Mouse (Mus musculus) midbrain, embryonic 11.5 days (tissue): ENCODE results near the gene Ryr3. TPM values are rescaled to one million over a fixed set of nuclear protein-coding genes. Genes with fewer than 3 reads are reported as not detected.

Experiments used
- ATAC-seq: fragments of 200-750 bp; cut with Nextera tagmentation; 2 replicates; pipeline ENCODE4 v1.8.0; 2017; ENCODE audit warnings: moderate TSS enrichment, moderate library complexity; ENCODE audit not compliant: low FRiP score
- DNase-seq: peaks from one replicate; pipeline ENCODE4 v3.0.0; 2015; ENCODE audit warnings: low spot score; ENCODE audit errors: missing footprints
- H3K27ac ChIP-seq: fragments of 300-500 bp; sonication (generic); 2 replicates; pipeline ENCODE4 v1.5.1; 2014; ENCODE audit warnings: low read depth, low read length
- H3K27me3 ChIP-seq: fragments of 300-500 bp; sonication (generic); 2 replicates; pipeline ENCODE4 v1.6.1; 2014; ENCODE audit warnings: mild to moderate bottlenecking, low read length, moderate library complexity, mixed read lengths; ENCODE audit not compliant: control insufficient read depth, insufficient read depth
- H3K36me3 ChIP-seq: fragments of 300-500 bp; sonication (generic); 2 replicates; pipeline ENCODE4 v1.6.1; 2014; ENCODE audit warnings: mild to moderate bottlenecking, low read length, moderate library complexity, mixed read lengths; ENCODE audit not compliant: control insufficient read depth, insufficient read depth
- H3K4me1 ChIP-seq: fragments of 300-500 bp; sonication (generic); 2 replicates; pipeline ENCODE4 v1.6.1; 2014; ENCODE audit warnings: low read length; ENCODE audit not compliant: control insufficient read depth, insufficient read depth
- H3K4me2 ChIP-seq: fragments of 300-500 bp; sonication (generic); 2 replicates; pipeline ENCODE4 v1.6.1; 2014; ENCODE audit warnings: mild to moderate bottlenecking, moderate library complexity
- H3K4me3 ChIP-seq: fragments of 300-500 bp; sonication (generic); 2 replicates; pipeline ENCODE4 v1.5.1; 2014; ENCODE audit warnings: low read depth, low read length
- H3K9ac ChIP-seq: fragments of 300-500 bp; sonication (generic); 2 replicates; pipeline ENCODE4 v1.6.1; 2014; ENCODE audit warnings: low read length
- H3K9me3 ChIP-seq: fragments of 300-500 bp; sonication (generic); 2 replicates; pipeline ENCODE4 v1.6.1; 2016; ENCODE audit warnings: low read length; ENCODE audit not compliant: control insufficient read depth
- WGBS: fragments of 180-500 bp; shearing (Covaris S2); extraction: QIAGEN DNeasy Blood & Tissue Kit; methylation state at CpG from one replicate; pipeline ENCODE4 v1.1.7; 2014; 5-methylcytosine and 5-hydroxymethylcytosine counted together
- polyA plus RNA-seq: library from polyadenylated mRNA; unstranded; fragments of >200 nt; fragmentation: Nextera tagmentation; extraction: Ambion mirVana; gene quantifications from 2 replicates; pipeline ENCODE4 v1.2.1, GENCODE M21; 2014

The Ryr3 gene
- polyA plus RNA-seq, 1 experiment from 2014 or later = 1.4 TPM

DNA sequence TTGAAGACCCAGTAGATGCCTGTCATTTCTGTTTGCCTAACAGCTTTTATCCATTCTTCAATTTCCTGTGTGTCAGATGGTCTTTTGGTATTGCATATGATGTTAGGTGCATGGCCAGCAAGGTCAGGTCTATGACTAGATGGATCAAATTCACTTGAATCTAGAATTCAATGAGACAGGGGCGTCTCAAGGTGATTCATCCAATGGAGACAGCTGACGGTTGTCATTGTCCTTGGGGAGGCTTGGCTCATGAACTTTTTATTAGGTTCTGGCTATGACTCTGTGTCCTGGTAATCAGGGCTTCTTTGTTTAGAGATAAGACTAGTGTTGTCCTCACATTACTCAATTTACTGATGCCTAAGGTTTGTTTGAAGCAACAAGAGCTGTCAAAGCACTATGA, 454.9 kb downstream of the Ryr3 start:
- Histone ChIP-seq H3K27me3 (no peaks in the 10 kb centered on the region), H3K27ac (no peak overlapping the region), H3K4me2 (no peak overlapping the region), H3K9ac (no peak overlapping the region), H3K36me3 (no peaks in the 10 kb centered on the region), H3K4me1 (no peaks in the 10 kb centered on the region), H3K4me3 (no peak overlapping the region), H3K9me3 (no peaks in the 10 kb centered on the region)
- DNase-seq (no peak), ATAC-seq (no peak)
- WGBS = 82% methylated on average over 2 of the region's 2 CpGs

DNA sequence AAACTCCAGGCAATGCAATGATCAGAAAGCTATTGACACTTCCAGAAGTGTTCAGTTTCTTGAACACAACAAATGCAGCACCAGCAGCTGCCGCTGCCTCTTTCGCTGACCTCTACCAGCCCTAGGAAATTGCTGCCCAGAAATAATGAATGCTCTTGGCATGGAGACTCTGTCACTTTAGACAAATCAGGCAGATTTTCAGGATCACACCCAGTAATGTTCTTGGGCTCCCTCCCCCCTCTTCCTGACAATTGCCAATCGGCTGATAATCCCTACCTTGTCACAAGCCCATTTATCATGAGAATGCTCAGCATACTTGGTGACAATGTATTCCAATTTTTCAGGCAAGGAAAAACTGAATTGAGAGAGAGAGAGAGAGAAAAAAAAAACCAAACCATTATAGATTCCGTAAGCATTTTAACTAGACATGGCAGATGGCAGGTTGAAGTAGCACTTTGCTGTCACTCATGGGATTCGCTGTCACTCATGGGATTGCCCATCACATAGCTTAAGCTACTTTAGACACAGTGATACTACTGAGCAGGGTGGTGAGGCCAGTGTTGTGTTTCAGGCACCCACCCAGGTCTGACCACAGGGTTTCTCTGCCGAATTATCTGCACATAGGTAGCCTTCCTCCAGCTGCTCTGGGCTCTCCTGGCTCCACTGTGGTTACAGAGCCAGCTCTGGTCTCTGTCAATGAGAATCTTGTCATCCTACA, 455.5 kb downstream of the Ryr3 start:
- no peak for DNase-seq
- peak; percentile 8; the same call in 1 of the 2 replicates for ATAC-seq
- H3K9ac ChIP-seq = no peak overlapping the region
- 77% methylated on average over 6 of the region's 6 CpGs for WGBS
- no peaks in the 10 kb centered on the region for H3K9me3 ChIP-seq
- H3K27me3 ChIP-seq = no peaks in the 10 kb centered on the region
- no peaks in the 10 kb centered on the region for H3K4me1 ChIP-seq
- H3K4me3 ChIP-seq = no peak overlapping the region
- H3K4me2 ChIP-seq = no peak overlapping the region
- no peak overlapping the region for H3K27ac ChIP-seq
- H3K36me3 ChIP-seq = no peaks in the 10 kb centered on the region

DNA sequence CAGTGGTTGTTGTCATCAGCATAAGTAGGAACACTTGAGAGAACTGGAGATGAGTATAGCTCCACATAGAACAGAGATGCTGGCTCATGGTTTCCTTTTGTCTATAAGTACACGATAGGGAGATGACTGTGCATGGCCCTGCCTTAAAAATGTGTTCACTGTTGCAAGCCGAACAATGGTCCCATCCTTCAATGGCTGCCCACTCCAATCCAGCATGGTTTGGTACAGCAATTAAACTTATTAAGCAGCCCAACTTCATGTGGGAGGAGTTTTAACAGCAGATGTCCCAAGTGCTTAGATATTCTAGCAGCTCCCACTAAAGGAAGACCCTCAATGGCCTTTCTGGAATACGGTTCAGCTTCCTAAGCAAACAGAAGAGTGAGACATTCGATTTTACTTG, 456.2 kb downstream of the Ryr3 start:
- 72% methylated on average over 4 of the region's 4 CpGs for WGBS
- Histone ChIP-seq H3K36me3 (no peaks in the 10 kb centered on the region), H3K4me3 (no peak overlapping the region), H3K27ac (no peak overlapping the region), H3K27me3 (no peaks in the 10 kb centered on the region), H3K9ac (no peak overlapping the region), H3K4me2 (no peak overlapping the region), H3K9me3 (no peaks in the 10 kb centered on the region), H3K4me1 (no peaks in the 10 kb centered on the region)
- DNase-seq = no peak
- 0 out of 2 replicates have a peak, but pooled peaks have one; percentile 33 for ATAC-seq

DNA sequence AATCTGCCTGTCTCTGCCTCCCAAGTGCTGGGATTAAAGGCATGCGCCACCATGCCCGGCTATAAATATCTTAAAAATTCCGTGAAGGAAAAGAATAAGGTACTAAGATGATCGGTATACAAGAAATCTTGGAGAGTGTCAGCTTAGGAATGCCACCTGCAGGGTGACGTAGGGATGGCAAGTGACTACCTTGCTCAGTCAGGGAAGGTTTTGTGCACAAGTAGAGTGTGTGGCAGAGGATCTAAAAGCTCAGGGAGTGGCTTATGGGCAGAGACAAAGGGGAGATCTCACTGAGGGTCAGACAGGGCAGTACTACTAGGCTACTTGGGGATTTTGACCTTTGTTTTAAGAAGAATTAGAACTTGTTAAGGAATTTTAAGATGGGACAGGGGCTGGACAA, 457.2 kb downstream of the Ryr3 start:
- H3K9ac ChIP-seq = no peak overlapping the region
- no peak overlapping the region for H3K4me2 ChIP-seq
- 73% methylated on average over 5 of the region's 5 CpGs for WGBS
- H3K27ac ChIP-seq = no peak overlapping the region
- H3K4me1 ChIP-seq = no peaks in the 10 kb centered on the region
- DNase-seq (no peak), ATAC-seq (no peak)
- H3K4me3 ChIP-seq = no peak overlapping the region
- no peaks in the 10 kb centered on the region for H3K9me3 ChIP-seq
- H3K36me3 ChIP-seq = no peaks in the 10 kb centered on the region
- no peaks in the 10 kb centered on the region for H3K27me3 ChIP-seq

DNA sequence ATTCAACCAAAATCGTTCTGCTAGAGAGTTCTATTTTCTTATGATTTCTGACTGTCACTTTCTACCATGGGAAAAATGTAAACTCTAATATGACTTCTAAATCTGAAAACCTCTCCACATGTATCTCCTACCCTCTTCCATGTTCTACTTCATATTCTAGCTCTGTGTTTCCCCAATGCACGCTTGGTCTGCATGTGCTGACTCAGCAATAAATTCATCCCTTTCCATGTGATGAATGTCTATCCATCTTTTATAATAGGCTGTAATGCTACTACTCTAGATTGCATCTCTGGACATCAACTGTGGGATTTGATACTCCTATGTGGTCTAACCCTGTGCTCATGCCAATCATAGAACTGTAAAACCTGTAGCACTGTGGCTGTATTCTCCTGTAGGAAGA, 458.2 kb downstream of the Ryr3 start:
- WGBS = 96% methylated on average over 2 of the region's 2 CpGs
- no peak overlapping the region for H3K4me2 ChIP-seq

DNA sequence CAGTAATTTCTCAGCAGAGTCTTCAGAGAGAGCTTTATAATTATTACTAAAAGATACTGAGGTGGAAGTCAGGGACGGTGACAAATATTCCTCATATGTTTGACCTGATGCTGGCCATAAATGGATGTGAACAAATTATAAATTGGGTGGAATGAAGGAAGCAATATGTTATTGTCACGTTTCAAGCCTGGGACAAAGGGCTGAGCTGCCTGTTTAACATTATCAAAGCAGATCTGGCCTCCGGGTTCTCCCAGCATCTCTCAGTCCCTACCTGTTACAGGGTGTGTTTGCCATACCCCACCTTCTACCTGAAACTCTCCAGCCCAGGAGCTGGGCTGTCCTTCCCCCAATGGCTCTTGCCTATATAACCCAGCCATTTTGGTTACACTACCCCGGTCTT, 463.6 kb downstream of the Ryr3 start:
- Histone ChIP-seq H3K4me1 (no peaks in the 10 kb centered on the region), H3K27me3 (no peaks in the 10 kb centered on the region), H3K27ac (no peak overlapping the region), H3K4me2 (no peak overlapping the region), H3K36me3 (no peaks in the 10 kb centered on the region), H3K9ac (no peak overlapping the region), H3K9me3 (no peaks in the 10 kb centered on the region), H3K4me3 (no peak overlapping the region)
- no peak for ATAC-seq
- WGBS = 82% methylated on average over 4 of the region's 4 CpGs
- peak; percentile 51 for DNase-seq

More for the DNA sequence above, 458.2 kb downstream of the Ryr3 start:
- Histone ChIP-seq H3K9me3 (no peaks in the 10 kb centered on the region), H3K27me3 (no peaks in the 10 kb centered on the region), H3K4me1 (no peaks in the 10 kb centered on the region), H3K36me3 (no peaks in the 10 kb centered on the region), H3K27ac (no peak overlapping the region), H3K4me3 (no peak overlapping the region), H3K9ac (no peak overlapping the region)
- ATAC-seq (no peak), DNase-seq (no peak)

DNA sequence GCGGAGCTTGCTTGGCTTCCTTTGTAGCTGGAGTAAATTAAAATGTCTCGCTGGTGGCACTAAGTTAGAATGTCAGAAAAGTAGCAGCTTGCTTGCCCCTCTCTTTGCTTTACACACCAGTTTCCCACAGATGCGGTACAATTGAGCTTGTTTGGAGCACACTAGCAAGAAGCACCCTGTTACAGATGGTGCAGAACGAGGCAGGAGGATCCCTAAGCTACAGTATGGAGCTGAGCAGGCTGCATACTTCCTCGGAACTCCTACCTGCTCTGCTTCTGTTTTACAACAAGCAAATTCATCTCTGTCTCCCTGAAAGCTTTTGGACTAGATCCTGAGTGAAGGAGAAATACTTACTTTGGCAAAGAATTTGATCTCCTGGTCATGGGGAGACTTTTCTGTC, 465.5 kb downstream of the Ryr3 start:
- Histone ChIP-seq H3K4me1 (no peaks in the 10 kb centered on the region), H3K36me3 (no peaks in the 10 kb centered on the region), H3K9me3 (no peaks in the 10 kb centered on the region), H3K27me3 (no peaks in the 10 kb centered on the region), H3K27ac (no peak overlapping the region), H3K9ac (no peak overlapping the region), H3K4me2 (no peak overlapping the region), H3K4me3 (no peak overlapping the region)
- DNase-seq = no peak
- ATAC-seq = no peak
- 89% methylated on average over 5 of the region's 5 CpGs for WGBS

DNA sequence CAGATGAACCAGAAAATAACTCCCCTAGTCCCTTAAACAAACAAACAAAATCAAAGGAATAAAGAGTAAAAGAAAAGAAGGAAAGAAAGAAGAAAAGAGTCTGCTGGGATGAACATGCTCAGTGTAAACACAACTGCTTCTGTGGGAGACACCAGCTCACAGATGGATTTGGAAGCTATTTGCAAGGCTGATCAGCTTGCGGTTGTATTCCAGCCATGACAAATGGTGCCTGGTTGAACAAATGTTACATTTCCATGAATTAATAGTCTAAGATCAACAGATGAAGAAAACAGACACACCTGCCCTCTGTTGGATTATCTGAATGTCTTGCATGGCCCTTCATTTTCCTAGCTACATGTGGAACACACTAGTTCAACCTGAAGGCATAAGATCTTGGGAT, 468.4 kb downstream of the Ryr3 start:
- H3K4me1 ChIP-seq = no peaks in the 10 kb centered on the region
- H3K27ac ChIP-seq = no peak overlapping the region
- no peak overlapping the region for H3K4me2 ChIP-seq
- DNase-seq (no peak), ATAC-seq (no peak)
- H3K9ac ChIP-seq = no peak overlapping the region
- no peaks in the 10 kb centered on the region for H3K36me3 ChIP-seq
- H3K9me3 ChIP-seq = no peaks in the 10 kb centered on the region
- no peak overlapping the region for H3K4me3 ChIP-seq
- no peaks in the 10 kb centered on the region for H3K27me3 ChIP-seq
- 90% methylated on average over 1 of the region's 1 CpGs for WGBS

DNA sequence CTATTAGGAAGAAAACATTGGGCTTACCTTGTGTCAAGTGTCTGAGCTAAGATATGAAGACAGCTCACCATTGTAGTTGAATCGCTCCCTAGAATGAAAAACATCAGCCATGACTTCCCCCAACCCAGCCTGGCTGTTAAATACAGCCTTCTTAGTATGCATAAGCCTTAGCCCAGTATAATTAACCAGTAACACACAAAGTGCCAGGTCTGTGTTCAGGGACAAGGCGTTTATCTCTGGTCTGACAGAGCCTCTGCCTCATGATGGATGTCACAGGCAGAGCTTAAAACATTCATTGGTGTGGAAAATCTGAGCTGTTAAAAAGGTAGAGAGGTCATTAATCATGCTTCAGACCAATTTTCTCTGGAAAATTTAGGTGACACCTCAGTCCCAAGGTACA, 484.0 kb downstream of the Ryr3 start:
- DNase-seq (no peak), ATAC-seq (no peak)
- Histone ChIP-seq H3K9me3 (no peaks in the 10 kb centered on the region), H3K36me3 (no peaks in the 10 kb centered on the region), H3K27ac (no peak overlapping the region), H3K4me1 (no peaks in the 10 kb centered on the region), H3K9ac (no peak overlapping the region), H3K4me2 (no peak overlapping the region), H3K4me3 (no peak overlapping the region), H3K27me3 (no peaks in the 10 kb centered on the region)
- WGBS = 82% methylated on average over 2 of the region's 2 CpGs
